Mouse (Mus musculus) lung, postnatal 0 days (tissue): Measurements from ENCODE around the gene Mob3c.

Experiments used
- CTCF ChIP-seq: IDR thresholded peaks from 2 replicates; pipeline ENCODE4 v1.5.1; 2016; ENCODE audit warnings: antibody characterized with exemption, mild to moderate bottlenecking
- EP300 ChIP-seq: IDR thresholded peaks from 2 replicates; pipeline ENCODE4 v1.6.1; 2016; ENCODE audit warnings: antibody characterized with exemption, mild to moderate bottlenecking, control low read depth

GRCm38 (mm10) chr4:115847377-115847776 lies 19.5 kb downstream of the Mob3c start:
- TF ChIP-seq CTCF = peak; percentile 27
- TF ChIP-seq EP300 = peak; percentile 11; the same call in 1 of the 2 replicates
